Mouse (Mus musculus): ENCODE measurements around the gene Nxn.

Nxn gene

GRCm38 (mm10) chr11:76405626-76406264 is 6.8 kb upstream of the Nxn start:
- in situ Hi-C loops (cut with MboI; ENCODE audit: unreplicated experiment in 2 of 2), result loop anchor here (5.0 to 10.0 kb wide), 7 partner anchors 153 to 631 kb away; partner anchors contain the start of genes Fam57a (in 1 of the 2) and Vps53 (in 1 of the 2)

GRCm38 (mm10) chr11:76405113-76405512 is 6.2 kb upstream of the Nxn start:
- in situ Hi-C loops (cut with MboI; ENCODE audit: unreplicated experiment in 2 of 2), result loop anchor here (5.0 to 10.0 kb wide), 7 partner anchors 153 to 630 kb away; partner anchors contain the start of genes Fam57a (in 1 of the 2) and Vps53 (in 1 of the 2)

GRCm38 (mm10) chr11:76401398-76401797 is 2.5 kb upstream of the Nxn start:
- in situ Hi-C loops (cut with MboI; ENCODE audit: unreplicated experiment in 2 of 2), result loop anchor here (5.0 to 10.0 kb wide), 7 partner anchors 149 to 629 kb away; partner anchors contain the start of genes Fam57a (in 1 of the 2) and Vps53 (in 1 of the 2)

- in situ Hi-C loops (cut with MboI; ENCODE audit: unreplicated experiment in 2 of 2), result loop anchor here (5.0 to 10.0 kb wide), 7 partner anchors 147 to 627 kb away; partner anchors contain the start of genes Fam57a (in 1 of the 2) and Vps53 (in 1 of the 2)
Observed at GRCm38 (mm10) chr11:76399587-76400330, 819 bp upstream of the Nxn start.

DNA sequence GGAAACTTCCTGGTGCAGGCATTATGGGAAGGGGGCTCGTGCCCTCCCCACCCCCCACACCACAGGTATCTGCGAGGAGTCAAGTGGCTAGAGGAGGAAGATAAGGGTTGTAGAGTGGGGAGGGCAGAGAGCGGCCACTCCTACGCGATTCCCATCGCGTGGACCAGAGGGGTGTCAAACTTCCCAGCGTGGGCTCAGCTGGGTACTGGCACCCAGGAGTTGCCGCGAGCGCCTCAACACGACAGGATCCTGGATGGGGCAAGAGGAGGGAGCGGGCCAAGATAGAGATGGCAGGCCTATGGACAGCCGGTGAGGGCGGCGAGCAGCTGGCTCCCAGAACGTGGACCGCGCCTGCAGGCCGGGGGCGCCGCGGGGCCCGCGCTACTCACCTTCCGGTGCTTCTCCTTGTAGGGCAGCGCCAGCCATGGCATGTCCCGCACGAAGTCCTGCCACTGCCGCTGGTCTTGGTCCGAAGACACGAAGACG is 585 bp downstream of the Nxn start:
- in situ Hi-C loops (cut with MboI; ENCODE audit: unreplicated experiment in 2 of 2), result no loop called here

DNA sequence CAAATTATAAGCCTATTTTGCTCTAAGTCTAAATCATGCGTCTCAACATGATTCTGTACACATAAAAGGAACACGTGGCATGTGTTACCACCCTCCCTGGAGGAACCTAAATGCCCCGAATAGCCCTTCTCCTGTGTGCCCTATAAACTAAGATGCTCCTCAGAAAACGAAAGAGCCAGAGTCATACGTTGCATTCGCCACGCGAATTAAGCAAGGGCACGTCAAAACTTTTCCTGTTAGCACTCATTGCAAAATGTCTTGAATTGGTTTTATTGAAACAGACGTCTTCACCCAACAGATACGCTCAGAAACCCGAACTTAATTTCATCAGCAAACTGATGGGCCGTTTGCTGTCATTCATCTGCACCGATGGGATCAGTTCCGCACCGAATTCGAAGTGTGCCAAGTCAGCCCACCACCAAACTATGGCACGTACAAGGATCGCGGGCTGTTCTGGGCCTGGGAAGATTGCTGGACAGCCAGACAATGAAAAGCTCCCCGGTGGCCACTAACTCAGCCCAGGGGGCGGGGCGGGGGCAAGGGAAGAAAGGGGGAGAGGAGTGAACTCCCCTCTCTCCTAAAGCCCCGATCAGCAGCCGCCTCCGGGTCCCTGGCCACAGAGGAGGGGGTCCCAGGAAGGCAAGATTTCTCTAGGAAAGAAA is 1.2 kb downstream of the Nxn start:
- in situ Hi-C loops (cut with MboI; ENCODE audit: unreplicated experiment in 2 of 2), result no loop called here

DNA sequence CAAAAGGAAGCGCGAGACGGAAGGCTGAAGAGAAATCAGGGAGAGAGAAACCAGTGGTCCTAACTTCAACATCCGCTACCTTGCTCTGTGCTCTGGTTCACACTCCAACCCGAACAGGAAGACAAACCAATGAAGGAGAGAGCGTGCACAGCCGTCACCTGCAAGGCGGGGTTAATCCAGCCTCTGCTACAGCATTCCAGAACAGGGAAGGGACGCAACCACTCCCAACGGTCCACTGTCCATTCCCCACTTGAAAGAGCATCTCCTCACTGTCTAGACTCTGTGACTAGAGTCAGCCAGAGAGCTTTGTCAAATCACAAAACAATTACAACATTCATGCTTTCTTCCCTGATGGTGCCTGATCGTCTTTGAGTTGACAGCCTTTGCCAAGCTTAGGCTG is 5.9 kb downstream of the Nxn start:
- in situ Hi-C loops (cut with MboI; ENCODE audit: unreplicated experiment in 2 of 2), result loop anchor here in 1 of 2 experiments (5.0 kb wide), 1 partner anchor 76 kb away; no protein-coding TSS in a partner anchor

GRCm38 (mm10) chr11:76392532-76392931 is 6.4 kb downstream of the Nxn start:
- in situ Hi-C loops (cut with MboI; ENCODE audit: unreplicated experiment in 2 of 2), result loop anchor here in 1 of 2 experiments (5.0 kb wide), 1 partner anchor 75 kb away; no protein-coding TSS in a partner anchor

- in situ Hi-C loops (cut with MboI; ENCODE audit: unreplicated experiment in 2 of 2), result no loop called here
Observed at GRCm38 (mm10) chr11:76388711-76389110, 10.2 kb downstream of the Nxn start.

DNA sequence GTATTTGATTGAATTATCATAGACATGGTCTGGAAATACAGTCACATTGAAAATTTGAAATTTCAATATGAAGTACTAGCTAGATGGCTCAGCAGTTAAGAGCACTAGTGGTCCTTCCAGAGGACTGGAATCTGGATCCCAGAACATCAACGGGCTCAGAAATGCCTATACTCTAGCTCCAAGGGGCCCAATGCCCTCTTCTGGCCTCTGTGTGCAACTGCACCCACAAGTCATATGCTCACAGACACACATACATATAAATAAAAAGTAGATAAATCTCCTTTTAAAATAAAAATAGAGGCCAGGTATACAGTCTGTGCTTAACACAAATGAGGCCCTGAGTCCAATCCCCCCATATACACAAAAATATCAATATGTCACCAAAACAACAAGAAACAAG is 11.8 kb downstream of the Nxn start:
- in situ Hi-C loops (cut with MboI; ENCODE audit: unreplicated experiment in 2 of 2), result no loop called here

GRCm38 (mm10) chr11:76385746-76386145 is 13.2 kb downstream of the Nxn start:
- in situ Hi-C loops (cut with MboI; ENCODE audit: unreplicated experiment in 2 of 2), result no loop called here

DNA sequence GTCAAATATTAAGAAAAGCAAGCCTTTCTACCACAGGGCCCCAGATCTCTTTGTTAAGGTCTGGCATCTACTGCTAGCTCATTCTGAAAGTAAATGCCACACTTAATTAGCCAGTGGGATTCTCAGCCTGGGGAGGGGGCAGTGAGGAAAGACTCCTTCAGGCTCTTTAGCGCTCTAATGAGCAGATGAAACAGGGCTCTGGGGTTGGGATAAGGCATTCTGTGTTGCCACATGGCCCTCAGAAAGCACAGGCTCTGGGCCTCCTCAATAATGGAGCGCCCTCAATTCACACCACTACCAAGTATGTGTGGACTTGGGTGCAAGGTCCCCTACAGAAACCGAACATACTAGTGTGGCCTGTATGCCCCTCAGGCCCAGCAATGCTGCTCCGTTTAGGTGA is 13.9 kb downstream of the Nxn start:
- in situ Hi-C loops (cut with MboI; ENCODE audit: unreplicated experiment in 2 of 2), result no loop called here

- in situ Hi-C loops (cut with MboI; ENCODE audit: unreplicated experiment in 2 of 2), result no loop called here
Observed at GRCm38 (mm10) chr11:76384307-76384706, 14.6 kb downstream of the Nxn start.

GRCm38 (mm10) chr11:76382711-76383324 is 16.1 kb downstream of the Nxn start:
- in situ Hi-C loops (cut with MboI; ENCODE audit: unreplicated experiment in 2 of 2), result no loop called here

- in situ Hi-C loops (cut with MboI; ENCODE audit: unreplicated experiment in 2 of 2), result no loop called here
Observed at GRCm38 (mm10) chr11:76381201-76381885, 17.6 kb downstream of the Nxn start.

- in situ Hi-C loops (cut with MboI; ENCODE audit: unreplicated experiment in 2 of 2), result no loop called here
Observed at GRCm38 (mm10) chr11:76379921-76380544, 18.9 kb downstream of the Nxn start.

DNA sequence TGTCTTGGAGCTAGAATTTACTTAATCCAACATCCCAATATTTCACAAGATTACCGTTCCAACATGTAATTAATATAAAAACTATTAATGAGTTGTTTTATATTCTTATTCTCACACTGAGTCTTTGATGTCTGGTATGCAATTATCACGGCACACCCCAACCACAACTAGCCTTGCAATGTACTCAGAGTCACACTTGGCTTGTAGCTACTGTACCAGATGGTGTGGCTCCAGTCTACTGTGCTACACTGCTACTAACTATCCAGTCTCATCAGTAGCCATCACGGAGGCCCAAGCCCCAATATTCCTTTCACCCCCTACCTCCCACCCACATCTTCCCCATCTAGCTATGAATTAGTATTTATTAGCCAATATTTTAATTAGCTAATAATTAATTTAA is 22.5 kb downstream of the Nxn start:
- in situ Hi-C loops (cut with MboI; ENCODE audit: unreplicated experiment in 2 of 2), result no loop called here

DNA sequence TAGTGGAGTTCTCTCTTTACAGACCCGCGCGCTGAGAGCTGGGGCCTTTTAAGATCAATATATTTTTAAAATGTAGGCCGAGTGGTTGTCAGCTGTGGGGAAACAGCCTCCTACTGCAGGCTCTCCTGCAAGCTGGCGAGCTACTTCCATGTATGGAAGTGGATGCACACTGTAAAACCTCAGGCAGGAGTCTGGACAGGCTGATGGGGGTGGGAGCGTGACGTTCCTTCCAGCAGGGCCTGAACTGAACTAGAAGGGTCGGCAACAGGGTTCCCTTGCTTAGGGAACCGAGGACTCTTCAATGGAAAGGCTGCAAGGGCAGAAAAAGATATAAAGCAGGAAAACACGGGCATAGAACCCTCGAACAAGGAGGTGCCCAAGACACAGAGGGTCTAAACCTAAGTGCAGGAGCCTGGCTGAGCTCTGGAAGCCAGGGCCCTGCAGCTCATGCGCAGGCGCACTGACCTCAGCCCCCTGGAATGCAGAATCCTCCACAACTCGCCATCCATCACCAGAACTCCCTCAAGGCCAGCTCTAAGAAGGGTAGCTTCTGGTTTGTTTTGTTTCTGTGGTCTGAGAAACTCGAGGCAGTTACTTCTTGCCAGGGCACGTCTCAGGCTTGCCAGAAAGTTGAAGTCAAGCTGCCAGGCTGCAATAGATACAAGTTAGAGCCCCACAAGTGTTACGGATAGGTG is 24.3 kb downstream of the Nxn start:
- in situ Hi-C loops (cut with MboI; ENCODE audit: unreplicated experiment in 2 of 2), result no loop called here

GRCm38 (mm10) chr11:76372534-76372933 is 26.4 kb downstream of the Nxn start:
- in situ Hi-C loops (cut with MboI; ENCODE audit: unreplicated experiment in 2 of 2), result no loop called here

All from v-Abl transformed pro-B cells (cell line).